Mouse (Mus musculus) G1E (cell line): Measurements from ENCODE around the gene Csdc2. TPM values are rescaled to one million over a fixed set of nuclear protein-coding genes. Genes with fewer than 3 reads are reported as not detected.

ENCODE experiments used
- ATAC-seq: 2 replicates; pipeline ENCODE4 v1.8.0; 2016; ENCODE audit warnings: mild to moderate bottlenecking; ENCODE audit not compliant: insufficient number of reproducible peaks, poor library complexity, low FRiP score, severe bottlenecking; ENCODE audit errors: extremely low read depth
- DNase-seq: peaks from one replicate; pipeline ENCODE4 v3.0.0; 2012; ENCODE audit warnings: low spot score
- H3K27me3 ChIP-seq: 2 replicates; pipeline ENCODE4 v1.6.1; 2012; ENCODE audit warnings: mild to moderate bottlenecking, low read length, inconsistent platforms; ENCODE audit not compliant: insufficient read depth
- H3K36me3 ChIP-seq: replicated peaks from 2 replicates; pipeline ENCODE3; 2012; ENCODE audit warnings: mild to moderate bottlenecking, inconsistent platforms
- H3K4me1 ChIP-seq: 2 replicates; pipeline ENCODE4 v1.6.1; 2012; ENCODE audit warnings: low read depth, low read length, inconsistent platforms, mixed read lengths; ENCODE audit not compliant: insufficient read depth
- H3K4me3 ChIP-seq: 2 replicates; pipeline ENCODE4 v1.5.1; 2012; ENCODE audit warnings: low read depth, mild to moderate bottlenecking, inconsistent platforms, low read length, moderate library complexity, mixed read lengths
- H3K9me3 ChIP-seq: replicated peaks from 2 replicates; pipeline ENCODE4 v1.6.1; 2012; ENCODE audit warnings: inconsistent platforms
- CTCF ChIP-seq: IDR thresholded peaks from 2 replicates; pipeline ENCODE4 v1.5.1; 2012; ENCODE audit warnings: low read depth, low read length, inconsistent platforms, mixed read lengths
- GATA1 ChIP-seq: IDR thresholded peaks from 2 replicates; pipeline ENCODE4 v1.6.1; 2012; ENCODE audit warnings: borderline replicate concordance, low read length, inconsistent platforms, mixed read lengths
- GATA2 ChIP-seq: IDR thresholded peaks from 2 replicates; pipeline ENCODE4 v1.6.1; 2012; ENCODE audit warnings: low read depth, low read length, inconsistent platforms, borderline replicate concordance
- POLR2AphosphoS5 ChIP-seq: IDR thresholded peaks from 2 replicates; pipeline ENCODE4 v1.6.1; 2012; ENCODE audit warnings: low read depth, low read length, inconsistent platforms; ENCODE audit not compliant: insufficient replicate concordance
- TAL1 ChIP-seq: conservative IDR thresholded peaks from 2 replicates; pipeline ENCODE4 v1.6.1; 2012; ENCODE audit warnings: low read depth, low read length, inconsistent platforms, mixed read lengths
- polyA plus RNA-seq: library from polyadenylated mRNA; stranded (reverse); fragments of >175 nt; gene quantifications from 2 replicates; pipeline ENCODE4 v1.2.3, GENCODE M21; 2012
- total RNA-seq, 2 experiments: library from RNA; stranded (forward) in 1 of 2; stranded (reverse) in 1 of 2; fragments of 200-1000 nt in 1 of 2; fragments of >200 nt in 1 of 2; fragmentation: Nextera tagmentation in 1 of 2; gene quantifications; 2 replicates each; pipeline ENCODE4 v1.2.3; 2014 to 2017

Csdc2 gene
- total and polyA plus RNA-seq, 3 experiments = not detected

- Histone ChIP-seq H3K4me1 (peaks cover 31% of the 10 kb centered on the region), H3K36me3 (no peaks in the 10 kb centered on the region), H3K9me3 (no peaks in the 10 kb centered on the region), H3K27me3 (peaks cover 70% of the 10 kb centered on the region), H3K4me3 (no peak overlapping the region)
- no peak for DNase-seq
- TF ChIP-seq TAL1 = no peak
- TF ChIP-seq CTCF = no peak
- TF ChIP-seq GATA1 = no peak
- TF ChIP-seq GATA2 = no peak
- TF ChIP-seq POLR2AphosphoS5 = no peak
- ATAC-seq = no peak
These were observed 3.5 kb upstream of the Csdc2 start for GRCm38 (mm10) chr15:81932951-81933470.

DNA sequence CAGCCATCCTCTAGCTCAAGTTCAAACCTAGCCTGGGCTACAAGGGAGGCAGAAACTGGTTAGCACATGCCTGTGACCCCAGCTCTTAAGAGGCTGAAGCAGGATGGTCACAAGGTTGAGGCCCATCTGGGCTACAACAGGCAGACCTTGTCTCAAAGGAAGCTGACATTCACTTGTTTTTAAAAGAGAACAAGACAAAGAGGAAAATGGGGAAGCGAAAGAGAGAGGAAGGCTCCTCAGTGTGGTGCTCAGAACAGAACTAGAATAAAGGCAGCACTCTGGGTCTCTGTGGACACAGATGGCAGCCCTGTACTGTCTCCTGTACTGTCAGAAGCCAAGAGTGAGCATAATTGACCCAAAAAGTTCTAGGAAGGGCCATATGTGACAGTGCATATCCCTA lies 2.6 kb upstream of the Csdc2 start:
- H3K27me3 ChIP-seq = peaks cover 63% of the 10 kb centered on the region
- no peaks in the 10 kb centered on the region for H3K9me3 ChIP-seq
- no peak overlapping the region for H3K4me3 ChIP-seq
- no peak for DNase-seq
- ATAC-seq = no peak
- H3K36me3 ChIP-seq = no peaks in the 10 kb centered on the region
- no peak for TF ChIP-seq GATA1
- no peak for TF ChIP-seq TAL1
- no peak for TF ChIP-seq GATA2
- TF ChIP-seq CTCF = no peak
- no peak for TF ChIP-seq POLR2AphosphoS5
- H3K4me1 ChIP-seq = peaks cover 37% of the 10 kb centered on the region

DNA sequence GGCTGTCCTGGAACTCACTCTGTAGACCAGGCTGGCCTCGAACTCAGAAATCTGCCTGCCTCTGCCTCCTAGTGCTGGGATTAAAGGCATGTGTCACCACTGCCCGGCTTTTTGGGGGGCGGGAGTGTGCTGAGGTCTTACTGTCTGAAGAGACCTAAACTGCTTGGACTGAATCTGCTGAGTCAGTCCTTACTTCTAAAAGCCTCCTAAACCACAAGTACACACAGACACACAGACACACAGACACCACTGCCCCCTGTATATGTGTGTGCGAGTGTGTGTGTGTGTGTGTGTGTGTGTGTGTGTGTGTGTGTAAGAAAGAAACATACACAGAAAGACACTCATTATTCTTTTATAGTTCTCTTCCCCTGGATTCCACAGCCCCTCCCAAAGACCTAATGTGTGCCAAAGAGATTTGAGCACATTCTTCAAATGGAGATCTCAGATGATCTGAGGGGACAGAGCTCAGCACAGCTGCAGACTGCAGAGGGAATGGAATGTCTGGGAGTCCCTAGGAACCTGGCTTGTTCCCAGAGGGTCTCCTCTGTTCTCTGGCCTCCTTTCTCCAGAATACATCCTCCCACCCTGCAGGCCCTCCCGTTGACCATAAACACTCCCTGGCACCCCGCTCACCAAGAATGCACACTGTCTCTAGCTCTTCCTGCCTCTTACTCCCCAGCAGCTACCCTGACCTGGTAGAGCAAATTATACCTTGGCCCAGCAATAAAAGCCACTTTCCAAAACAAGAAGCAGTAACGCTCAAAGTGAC lies 506 bp upstream of the Csdc2 start:
- Histone ChIP-seq H3K4me1 (peaks cover 50% of the 10 kb centered on the region), H3K36me3 (no peaks in the 10 kb centered on the region), H3K9me3 (no peaks in the 10 kb centered on the region), H3K27me3 (peaks cover 49% of the 10 kb centered on the region), H3K4me3 (no peak overlapping the region)
- TF ChIP-seq CTCF (no peak), TAL1 (no peak), GATA2 (no peak), POLR2AphosphoS5 (no peak), GATA1 (no peak)
- no peak for DNase-seq
- peak; percentile 15; the same call in 1 of the 2 replicates for ATAC-seq

DNA sequence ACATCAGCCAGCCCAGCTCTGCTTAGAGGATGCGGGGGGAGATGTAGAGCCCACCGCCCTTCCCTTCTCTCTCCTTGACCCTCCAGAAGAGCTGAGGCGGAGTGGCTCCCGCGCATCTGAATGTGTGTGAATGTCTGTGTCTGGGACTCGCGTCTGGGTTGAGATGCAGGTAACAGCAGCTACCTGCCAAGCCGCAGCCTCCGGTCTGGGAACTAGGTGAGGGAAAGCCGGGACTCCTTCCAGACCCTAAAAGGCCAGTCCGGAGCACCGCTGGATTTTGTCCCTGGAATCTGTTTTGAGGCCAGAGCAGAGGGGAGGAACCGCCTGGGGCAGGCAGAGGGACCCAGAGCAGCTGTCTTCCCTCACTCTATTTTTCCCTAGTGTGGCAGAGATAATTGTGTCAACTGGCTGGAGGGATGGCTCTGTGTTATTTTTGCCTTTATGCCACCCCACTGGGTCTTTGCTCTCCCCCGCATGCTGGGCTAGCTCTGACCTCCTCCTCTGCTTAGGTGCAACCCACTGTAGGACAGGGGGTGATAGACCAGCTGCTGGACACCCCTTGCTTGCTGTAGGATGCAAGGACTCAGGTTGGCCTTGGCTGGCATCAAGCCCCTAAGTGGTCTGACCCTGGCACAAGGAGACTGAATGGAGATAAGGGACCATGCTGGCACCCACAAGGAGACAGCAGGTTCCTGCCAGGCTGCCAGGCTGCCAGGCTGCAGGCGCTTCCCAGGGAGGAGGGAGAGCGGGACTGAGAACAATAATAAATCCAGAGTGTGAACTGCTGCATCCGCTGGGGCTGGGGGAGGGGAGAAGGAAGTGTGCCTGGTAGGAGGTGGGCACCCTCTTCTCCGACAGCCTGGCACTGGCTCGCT lies 776 bp downstream of the Csdc2 start:
- ATAC-seq (no peak), DNase-seq (no peak)
- Histone ChIP-seq H3K36me3 (no peaks in the 10 kb centered on the region), H3K4me1 (peaks cover 53% of the 10 kb centered on the region), H3K9me3 (no peaks in the 10 kb centered on the region), H3K27me3 (peaks cover 45% of the 10 kb centered on the region), H3K4me3 (no peak overlapping the region)
- no peak for TF ChIP-seq CTCF
- TF ChIP-seq POLR2AphosphoS5 = no peak
- TF ChIP-seq GATA1 = no peak
- TF ChIP-seq GATA2 = no peak
- no peak for TF ChIP-seq TAL1

DNA sequence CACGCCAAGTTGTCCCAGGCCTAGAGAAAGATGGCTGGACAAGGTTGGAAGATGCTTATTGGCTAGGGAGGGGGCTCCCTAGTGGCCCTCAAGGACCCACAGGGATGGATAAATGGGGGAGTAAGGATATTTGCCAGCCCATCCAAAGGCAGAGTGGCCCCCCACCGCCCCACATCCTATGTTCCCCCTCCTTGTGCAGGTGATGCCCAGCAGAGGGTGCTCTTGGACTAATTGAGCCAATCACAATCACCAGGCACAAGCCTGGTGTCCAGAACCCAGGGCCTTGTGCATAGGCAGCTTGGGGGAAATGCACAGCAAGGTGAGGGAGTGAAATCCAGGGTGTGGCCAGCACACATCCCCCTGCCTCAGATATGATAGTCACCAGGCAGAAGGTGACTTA lies 1.7 kb downstream of the Csdc2 start:
- H3K27me3 ChIP-seq = peaks cover 40% of the 10 kb centered on the region
- peak; percentile 45 for DNase-seq
- no peaks in the 10 kb centered on the region for H3K36me3 ChIP-seq
- H3K4me1 ChIP-seq = peaks cover 50% of the 10 kb centered on the region
- no peaks in the 10 kb centered on the region for H3K9me3 ChIP-seq
- TF ChIP-seq POLR2AphosphoS5 = no peak
- no peak for TF ChIP-seq CTCF
- no peak for TF ChIP-seq GATA2
- TF ChIP-seq GATA1 = no peak
- no peak for TF ChIP-seq TAL1
- ATAC-seq = no peak
- H3K4me3 ChIP-seq = no peak overlapping the region

DNA sequence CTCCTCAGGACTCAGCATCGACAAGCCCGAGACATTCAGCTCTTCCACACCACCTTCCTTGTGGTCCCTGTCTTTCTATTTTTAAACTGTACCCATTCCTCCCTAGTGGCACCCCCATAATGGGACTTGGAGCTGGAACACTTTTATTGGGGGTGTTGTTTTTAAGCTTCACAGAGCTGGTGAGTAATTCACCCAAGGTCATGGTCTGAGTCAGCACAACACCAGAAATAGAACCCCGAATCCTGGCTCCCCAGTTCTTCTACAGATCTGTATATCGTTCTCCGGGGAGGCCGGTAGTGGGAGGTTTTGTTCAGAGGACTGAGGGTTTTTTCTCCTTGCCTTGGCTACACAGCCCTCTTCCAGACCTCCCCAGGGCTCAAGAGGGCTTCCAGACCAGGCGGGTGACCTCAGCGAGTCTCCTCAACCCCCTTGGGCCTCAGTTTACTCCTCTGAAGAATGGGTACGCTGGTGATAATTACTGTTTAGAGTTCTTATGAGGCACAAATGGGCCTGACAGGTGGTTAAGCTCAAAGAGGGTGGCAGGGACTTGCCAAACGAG lies 2.7 kb downstream of the Csdc2 start:
- no peaks in the 10 kb centered on the region for H3K36me3 ChIP-seq
- peaks cover 47% of the 10 kb centered on the region for H3K4me1 ChIP-seq
- DNase-seq (no peak), ATAC-seq (no peak)
- peaks cover 35% of the 10 kb centered on the region for H3K27me3 ChIP-seq
- no peak for TF ChIP-seq GATA2
- no peak for TF ChIP-seq CTCF
- no peak for TF ChIP-seq TAL1
- TF ChIP-seq POLR2AphosphoS5 = no peak
- TF ChIP-seq GATA1 = no peak
- no peaks in the 10 kb centered on the region for H3K9me3 ChIP-seq
- H3K4me3 ChIP-seq = no peak overlapping the region
